Mouse (Mus musculus): ENCODE results near the gene Aif1. TPM values are rescaled to one million over a fixed set of nuclear protein-coding genes. Genes with fewer than 3 reads are reported as not detected.

Gene Aif1
- total RNA-seq, 2 experiments from 2014 or later, result 8.0 to 12.5 TPM

GRCm38 (mm10) chr17:35197126-35197525 is 21.3 kb upstream of the Aif1 start:
- DNase-seq (ENCODE audit: extremely low spot score in 1 of 2, low spot score in 2 of 2), result no peak
- intact Hi-C loops (cut with DNase I), result no loop called here

GRCm38 (mm10) chr17:35196321-35196641 is 20.4 kb upstream of the Aif1 start:
- no peak for DNase-seq (ENCODE audit: extremely low spot score in 1 of 2, low spot score in 2 of 2)
- intact Hi-C loops (cut with DNase I), result no loop called here

GRCm38 (mm10) chr17:35195631-35196320 is 19.9 kb upstream of the Aif1 start:
- intact Hi-C loops (cut with DNase I), result no loop called here
- peak; percentile 70 to 90 for DNase-seq (ENCODE audit: extremely low spot score in 1 of 2, low spot score in 2 of 2)

GRCm38 (mm10) chr17:35194844-35195630 is 19.2 kb upstream of the Aif1 start:
- no peak for DNase-seq (ENCODE audit: extremely low spot score in 1 of 2, low spot score in 2 of 2)
- intact Hi-C loops (cut with DNase I), result no loop called here

- no peak for DNase-seq (ENCODE audit: extremely low spot score in 1 of 2, low spot score in 2 of 2)
- intact Hi-C loops (cut with DNase I), result no loop called here
Measured at GRCm38 (mm10) chr17:35193881-35194843, 18.3 kb upstream of the Aif1 start, which contains the start of gene Ltb. Ltb (plus strand) TSS chr17:35194439.

- intact Hi-C loops (cut with DNase I), result no loop called here
- DNase-seq (ENCODE audit: extremely low spot score in 1 of 2, low spot score in 2 of 2), result no peak
Measured at GRCm38 (mm10) chr17:35192924-35193323, 17.1 kb upstream of the Aif1 start.

GRCm38 (mm10) chr17:35191723-35192122 is 15.9 kb upstream of the Aif1 start:
- no peak for DNase-seq (ENCODE audit: extremely low spot score in 1 of 2, low spot score in 2 of 2)
- intact Hi-C loops (cut with DNase I), result no loop called here

GRCm38 (mm10) chr17:35190096-35190495 is 14.2 kb upstream of the Aif1 start:
- intact Hi-C loops (cut with DNase I), result no loop called here

GRCm38 (mm10) chr17:35189186-35189585 is 13.3 kb upstream of the Aif1 start:
- intact Hi-C loops (cut with DNase I), result no loop called here
- DNase-seq (ENCODE audit: extremely low spot score in 1 of 2, low spot score in 2 of 2), result no peak

More at GRCm38 (mm10) chr17:35190096-35190495, 14.2 kb upstream of the Aif1 start:
- DNase-seq (ENCODE audit: extremely low spot score in 1 of 2, low spot score in 2 of 2), result no peak

- intact Hi-C loops (cut with DNase I), result no loop called here
- no peak for DNase-seq (ENCODE audit: extremely low spot score in 1 of 2, low spot score in 2 of 2)
Measured at GRCm38 (mm10) chr17:35187959-35188610, 12.2 kb upstream of the Aif1 start, which contains the start of gene Lst1. Lst1 (minus strand) TSS chr17:35188439.

GRCm38 (mm10) chr17:35187345-35187744 is 11.5 kb upstream of the Aif1 start:
- intact Hi-C loops (cut with DNase I), result no loop called here
- no peak for DNase-seq (ENCODE audit: extremely low spot score in 1 of 2, low spot score in 2 of 2)

GRCm38 (mm10) chr17:35186681-35187080 is 10.8 kb upstream of the Aif1 start:
- no peak for DNase-seq (ENCODE audit: extremely low spot score in 1 of 2, low spot score in 2 of 2)
- intact Hi-C loops (cut with DNase I), result no loop called here

- peak in 1 of 2 experiments; percentile 75 for DNase-seq (ENCODE audit: extremely low spot score in 1 of 2, low spot score in 2 of 2)
- intact Hi-C loops (cut with DNase I), result no loop called here
Measured at GRCm38 (mm10) chr17:35185639-35186611, 10.1 kb upstream of the Aif1 start.

- intact Hi-C loops (cut with DNase I), result no loop called here
- no peak for DNase-seq (ENCODE audit: extremely low spot score in 1 of 2, low spot score in 2 of 2)
Measured at GRCm38 (mm10) chr17:35180093-35180492, 4.2 kb upstream of the Aif1 start.

GRCm38 (mm10) chr17:35178528-35178927 is 2.7 kb upstream of the Aif1 start:
- intact Hi-C loops (cut with DNase I), result no loop called here
- peak in 1 of 2 experiments; percentile 74 for DNase-seq (ENCODE audit: extremely low spot score in 1 of 2, low spot score in 2 of 2)

GRCm38 (mm10) chr17:35175382-35175781 is 486 bp downstream of the Aif1 start:
- no peak for DNase-seq (ENCODE audit: extremely low spot score in 1 of 2, low spot score in 2 of 2)
- intact Hi-C loops (cut with DNase I), result no loop called here

GRCm38 (mm10) chr17:35174201-35174977 is 1.5 kb downstream of the Aif1 start:
- DNase-seq (ENCODE audit: extremely low spot score in 1 of 2, low spot score in 2 of 2), result no peak
- intact Hi-C loops (cut with DNase I), result no loop called here

Data from left cerebral cortex, postnatal 10 days (tissue).